Mouse (Mus musculus) cerebral cortex, adult 2 months (tissue): ENCODE data around the gene Prss8.

ENCODE experiments used
- WGBS: fragments of 180-500 bp; shearing (Covaris S2); methylation state at CpG from one replicate; pipeline ENCODE4 v1.1.7; 2018; 5-methylcytosine and 5-hydroxymethylcytosine counted together

Prss8 gene

GRCm38 (mm10) chr7:127895442-127895841, 34.5 kb downstream of the Prss8 start, which contains the start of the genes Gm21974 and Vkorc1:
Gene Gm21974, minus strand, starts transcription at chr7:127895454.
Gene Vkorc1, minus strand, starts transcription at chr7:127895617.
- WGBS: under 1% methylated on average over 26 of the region's 26 CpGs

GRCm38 (mm10) chr7:127894480-127894879, 35.4 kb downstream of the Prss8 start:
- WGBS: 84% methylated on average over 5 of the region's 5 CpGs

GRCm38 (mm10) chr7:127890798-127891197, 39.1 kb downstream of the Prss8 start, which contains the start of gene Prss53:
Gene Prss53, minus strand, starts transcription at chr7:127890970.
- 46% methylated on average over 4 of the region's 4 CpGs for WGBS

GRCm38 (mm10) chr7:127888821-127889220, 41.1 kb downstream of the Prss8 start:
- 64% methylated on average over 3 of the region's 3 CpGs for WGBS

GRCm38 (mm10) chr7:127887781-127888180, 42.1 kb downstream of the Prss8 start:
- 69% methylated on average over 3 of the region's 3 CpGs for WGBS

- 70% methylated on average over 8 of the region's 8 CpGs for WGBS
Measured at GRCm38 (mm10) chr7:127887191-127887590, 42.7 kb downstream of the Prss8 start.

- WGBS: 77% methylated on average over 6 of the region's 6 CpGs
Measured at GRCm38 (mm10) chr7:127886551-127886950, 43.4 kb downstream of the Prss8 start.

- WGBS: 48% methylated on average over 6 of the region's 6 CpGs
Measured at GRCm38 (mm10) chr7:127885951-127886350, 44.0 kb downstream of the Prss8 start.

GRCm38 (mm10) chr7:127880431-127880830, 49.5 kb downstream of the Prss8 start:
- WGBS: 77% methylated on average over 12 of the region's 12 CpGs

GRCm38 (mm10) chr7:127879301-127879700, 50.6 kb downstream of the Prss8 start:
- 96% methylated on average over 9 of the region's 9 CpGs for WGBS

GRCm38 (mm10) chr7:127876467-127877348, 53.2 kb downstream of the Prss8 start, which contains the start of gene Zfp668:
Gene Zfp668, minus strand, starts transcription at chr7:127876828.
- WGBS: under 1% methylated on average over 60 of the region's 60 CpGs

- WGBS: under 1% methylated on average over 41 of the region's 41 CpGs
Measured at GRCm38 (mm10) chr7:127876041-127876466, 53.9 kb downstream of the Prss8 start, which contains the start of gene Zfp646. Gene Zfp646, plus strand, starts transcription at chr7:127876221.
